Mouse (Mus musculus) heart, embryonic 15.5 days (tissue): ENCODE measurements around the gene Nmrk2. TPM values are rescaled to one million over a fixed set of nuclear protein-coding genes. Genes with fewer than 3 reads are reported as not detected.

Experiments
- ATAC-seq: fragments of 200-750 bp; cut with Nextera tagmentation; replicated peaks from 2 replicates; pipeline ENCODE4 v1.8.0; 2017; ENCODE audit warnings: low read depth, moderate TSS enrichment; ENCODE audit not compliant: insufficient number of reproducible peaks, insufficient read depth, low FRiP score
- H3K27ac ChIP-seq: fragments of 300-500 bp; sonication (generic); 2 replicates; pipeline ENCODE4 v1.5.1; 2015; ENCODE audit warnings: mild to moderate bottlenecking, inconsistent platforms
- H3K27me3 ChIP-seq: fragments of 300-500 bp; sonication (generic); 2 replicates; pipeline ENCODE4 v1.6.1; 2015; ENCODE audit warnings: inconsistent platforms
- H3K36me3 ChIP-seq: fragments of 300-500 bp; sonication (generic); 2 replicates; pipeline ENCODE4 v1.6.1; 2015; ENCODE audit warnings: mild to moderate bottlenecking, inconsistent platforms
- H3K4me1 ChIP-seq: fragments of 300-500 bp; sonication (generic); replicated peaks from 2 replicates; pipeline ENCODE4 v1.6.1; 2015; ENCODE audit warnings: inconsistent platforms
- H3K4me2 ChIP-seq: fragments of 300-500 bp; sonication (generic); 2 replicates; pipeline ENCODE4 v1.6.1; 2015; ENCODE audit warnings: inconsistent platforms, mild to moderate bottlenecking, moderate library complexity
- H3K4me3 ChIP-seq: fragments of 300-500 bp; sonication (generic); 2 replicates; pipeline ENCODE4 v1.5.1; 2015; ENCODE audit warnings: mild to moderate bottlenecking, inconsistent platforms
- H3K9ac ChIP-seq: fragments of 300-500 bp; sonication (generic); 2 replicates; pipeline ENCODE4 v1.6.1; 2015; ENCODE audit warnings: mild to moderate bottlenecking, inconsistent platforms
- H3K9me3 ChIP-seq: fragments of 300-500 bp; sonication (generic); replicated peaks from 2 replicates; pipeline ENCODE4 v1.6.1; 2016; ENCODE audit warnings: inconsistent platforms
- WGBS: fragments of 180-500 bp; shearing (Covaris S2); methylation state at CpG from one replicate; pipeline ENCODE4 v1.1.7; 2015; ENCODE audit warnings: mixed read lengths; 5-methylcytosine and 5-hydroxymethylcytosine counted together
- polyA plus RNA-seq: library from polyadenylated mRNA; unstranded; fragments of >200 nt; fragmentation: Nextera tagmentation; extraction: Ambion mirVana; gene quantifications from 2 replicates; pipeline ENCODE4 v1.2.1, GENCODE M21; 2015

Nmrk2 gene
- polyA plus RNA-seq, 1 experiment from 2014 or later, result 9.1 TPM

GRCm38 (mm10) chr10:81154736-81155135, 47.1 kb downstream of the Nmrk2 start:
- no peaks in the 10 kb centered on the region for H3K27me3 ChIP-seq
- H3K4me3 ChIP-seq, result no peak overlapping the region
- no peak overlapping the region for H3K4me2 ChIP-seq
- WGBS, result 87% methylated on average over 6 of the region's 6 CpGs
- H3K9me3 ChIP-seq, result no peaks in the 10 kb centered on the region
- peaks cover 13% of the 10 kb centered on the region for H3K4me1 ChIP-seq
- H3K9ac ChIP-seq, result no peak overlapping the region
- no peak for ATAC-seq
- H3K27ac ChIP-seq, result no peak overlapping the region
- H3K36me3 ChIP-seq, result peaks cover 59% of the 10 kb centered on the region

- Histone ChIP-seq H3K4me2 (no peak overlapping the region), H3K27ac (no peak overlapping the region), H3K9me3 (no peaks in the 10 kb centered on the region), H3K4me3 (no peak overlapping the region), H3K36me3 (peaks cover 63% of the 10 kb centered on the region), H3K27me3 (no peaks in the 10 kb centered on the region), H3K4me1 (peaks cover 13% of the 10 kb centered on the region), H3K9ac (no peak overlapping the region)
- ATAC-seq, result no peak
- 85% methylated on average over 12 of the region's 12 CpGs for WGBS
Observed at GRCm38 (mm10) chr10:81154313-81154712, 47.5 kb downstream of the Nmrk2 start.

- 56% methylated on average over 12 of the region's 12 CpGs for WGBS
- peaks cover 13% of the 10 kb centered on the region for H3K4me1 ChIP-seq
- H3K4me3 ChIP-seq, result no peak overlapping the region
- no peak for ATAC-seq
- no peaks in the 10 kb centered on the region for H3K27me3 ChIP-seq
- H3K9me3 ChIP-seq, result no peaks in the 10 kb centered on the region
- no peak overlapping the region for H3K4me2 ChIP-seq
- peak overlapping the region; percentile 74 for H3K27ac ChIP-seq
- H3K36me3 ChIP-seq, result peaks cover 69% of the 10 kb centered on the region
- H3K9ac ChIP-seq, result no peak overlapping the region; the same call in 1 of the 2 replicates
Observed at GRCm38 (mm10) chr10:81152609-81153008, 49.2 kb downstream of the Nmrk2 start.

- Histone ChIP-seq H3K9ac (no peak overlapping the region), H3K4me2 (no peak overlapping the region), H3K27ac (no peak overlapping the region), H3K4me1 (peaks cover 17% of the 10 kb centered on the region), H3K27me3 (no peaks in the 10 kb centered on the region), H3K9me3 (no peaks in the 10 kb centered on the region), H3K36me3 (peaks cover 69% of the 10 kb centered on the region), H3K4me3 (no peak overlapping the region)
- ATAC-seq, result no peak
- WGBS, result 72% methylated on average over 6 of the region's 6 CpGs
Observed at GRCm38 (mm10) chr10:81151261-81151660, 50.6 kb downstream of the Nmrk2 start.

Other genes with a start within 250 kb of the Nmrk2 start
- 1.1 and 1.9 TPM in 2 replicates for gene Gng7, start 187.1 kb downstream of the Nmrk2 start, polyA plus RNA-seq
- gene Diras1, start 176.4 kb downstream of the Nmrk2 start, polyA plus RNA-seq, result 0.29 TPM in 1 of 2 replicates, not detected in the other
- gene Slc39a3, start 164.6 kb downstream of the Nmrk2 start, polyA plus RNA-seq, result 7.1 and 11.8 TPM in 2 replicates
- 133 and 166 TPM in 2 replicates for gene Sgta, start 141.9 kb downstream of the Nmrk2 start, polyA plus RNA-seq
- gene Thop1, start 132.0 kb downstream of the Nmrk2 start, polyA plus RNA-seq, result 22.3 and 31.6 TPM in 2 replicates
- gene Creb3l3, start 103.2 kb downstream of the Nmrk2 start, polyA plus RNA-seq, result 0.48 and 0.99 TPM in 2 replicates
- gene Map2k2, start 96.1 kb downstream of the Nmrk2 start, polyA plus RNA-seq, result 130 and 153 TPM in 2 replicates
- 25.6 and 31.0 TPM in 2 replicates for gene Zbtb7a, start 66.8 kb downstream of the Nmrk2 start, polyA plus RNA-seq
- gene Pias4, start 34.1 kb downstream of the Nmrk2 start, polyA plus RNA-seq, result 29.1 and 41.6 TPM in 2 replicates
- 350 and 441 TPM in 2 replicates for gene Eef2, start 25.4 kb downstream of the Nmrk2 start, polyA plus RNA-seq
- 38.4 and 43.1 TPM in 2 replicates for gene Dapk3, start 19.0 kb downstream of the Nmrk2 start, polyA plus RNA-seq
- not detected in 2 replicates for gene 4930442H23Rik, start 18.2 kb downstream of the Nmrk2 start, polyA plus RNA-seq
- 0.25 and 1.1 TPM in 2 replicates for gene Atcay, start 28.8 kb upstream of the Nmrk2 start, polyA plus RNA-seq
- 6.0 and 7.5 TPM in 2 replicates for gene Zfr2, start 31.1 kb upstream of the Nmrk2 start, polyA plus RNA-seq
- gene Matk, start 50.9 kb upstream of the Nmrk2 start, polyA plus RNA-seq, result 1.6 and 3.6 TPM in 2 replicates
- gene Mrpl54, start 64.9 kb upstream of the Nmrk2 start, polyA plus RNA-seq, result 208 and 226 TPM in 2 replicates
- gene Apba3, start 64.9 kb upstream of the Nmrk2 start, polyA plus RNA-seq, result 42.3 and 61.2 TPM in 2 replicates
- 3.2 and 4.3 TPM in 2 replicates for gene Tjp3, start 89.5 kb upstream of the Nmrk2 start, polyA plus RNA-seq
- 26.2 and 38.2 TPM in 2 replicates for gene Pip5k1c, start 90.9 kb upstream of the Nmrk2 start, polyA plus RNA-seq
- gene Cactin, start 119.1 kb upstream of the Nmrk2 start, polyA plus RNA-seq, result 23.5 and 34.1 TPM in 2 replicates
- 11.3 and 17.9 TPM in 2 replicates for gene Tbxa2r, start 126.7 kb upstream of the Nmrk2 start, polyA plus RNA-seq
- 0.04 TPM in 1 of 2 replicates, not detected in the other for gene Gipc3, start 141.2 kb upstream of the Nmrk2 start, polyA plus RNA-seq
- gene Hmg20b, start 148.4 kb upstream of the Nmrk2 start, polyA plus RNA-seq, result 82.8 and 83.4 TPM in 2 replicates
- gene Mfsd12, start 155.4 kb upstream of the Nmrk2 start, polyA plus RNA-seq, result 11.7 and 22.3 TPM in 2 replicates
- gene 4930404N11Rik, start 163.8 kb upstream of the Nmrk2 start, polyA plus RNA-seq, result 0.81 and 2.2 TPM in 2 replicates
- 66.5 and 84.1 TPM in 2 replicates for gene Fzr1, start 176.5 kb upstream of the Nmrk2 start, polyA plus RNA-seq
- 65.2 and 79.9 TPM in 2 replicates for gene Dohh, start 182.4 kb upstream of the Nmrk2 start, polyA plus RNA-seq
- gene Gm48551, start 182.4 kb upstream of the Nmrk2 start, polyA plus RNA-seq, result 2.2 and 2.3 TPM in 2 replicates
- 0.84 and 0.91 TPM in 2 replicates for gene Gm48552, start 187.0 kb upstream of the Nmrk2 start, polyA plus RNA-seq
- gene Smim24, start 191.0 kb upstream of the Nmrk2 start, polyA plus RNA-seq, result 3.9 and 4.1 TPM in 2 replicates